Mouse (Mus musculus) T-cell, adult 2 months (primary cell): ENCODE data around the gene Nepro.

Experiments used
- DNase-seq: peaks from one replicate; pipeline ENCODE4 v3.0.0; 2022; ENCODE audit warnings: low spot score

The Nepro gene

DNA sequence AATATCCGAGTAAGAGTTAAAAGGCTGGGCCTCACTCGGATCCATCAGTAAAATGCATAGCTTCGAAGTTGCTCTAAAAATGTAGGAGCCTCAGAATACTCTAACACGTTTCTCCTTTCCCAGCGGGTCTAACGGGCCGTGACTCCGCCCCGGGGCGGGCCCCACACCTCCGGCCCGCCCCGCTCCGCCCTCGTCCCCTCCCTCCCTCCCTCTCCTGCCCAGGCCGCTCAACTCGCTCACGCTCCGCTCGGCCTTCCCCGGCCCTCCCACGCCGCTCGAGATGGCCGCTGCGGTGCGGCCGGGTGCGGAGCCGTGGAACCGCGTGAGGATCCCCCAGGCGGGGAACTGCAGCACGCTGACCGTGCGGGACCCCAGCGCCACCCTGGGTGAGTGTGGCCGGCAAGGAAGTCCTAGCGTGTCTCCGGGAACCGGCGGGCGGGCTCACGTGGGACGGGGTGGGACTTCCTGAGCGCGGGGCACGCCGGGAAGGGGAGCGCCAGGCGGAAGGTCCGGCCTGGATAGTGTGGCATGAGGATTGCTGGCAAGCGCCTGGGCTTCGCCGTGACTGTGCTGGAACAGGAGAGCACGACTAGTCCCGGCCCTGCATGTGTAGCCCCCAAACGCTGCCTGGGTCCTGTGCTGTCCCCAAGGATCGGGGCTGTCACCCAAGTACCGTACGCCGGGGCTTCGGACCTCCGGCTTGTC, at the start of gene Nepro:
TSS of gene Nepro (plus strand) at position 219 of the 705 bp plus-strand sequence.
- DNase-seq, result peak; percentile 80

DNA sequence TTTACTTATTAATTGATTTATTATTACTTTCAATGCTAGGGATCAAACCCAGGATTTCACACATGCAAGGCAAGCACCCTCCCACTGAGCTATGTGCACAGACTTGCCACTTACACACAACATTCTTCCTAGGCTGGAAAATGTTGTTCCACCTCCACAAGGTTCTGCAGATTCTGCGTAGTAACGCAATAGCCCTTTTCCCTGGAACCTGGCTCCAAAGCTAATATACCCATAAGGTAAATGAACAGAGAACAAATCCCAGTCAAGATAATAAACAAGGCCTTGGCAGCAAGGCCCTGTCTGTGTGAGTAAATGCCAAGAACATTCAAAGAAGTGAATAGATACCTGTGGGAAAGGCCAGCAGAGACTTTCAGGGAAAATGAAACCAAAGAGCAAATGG, 47.7 kb upstream of the Nepro start:
- no peak for DNase-seq

DNA sequence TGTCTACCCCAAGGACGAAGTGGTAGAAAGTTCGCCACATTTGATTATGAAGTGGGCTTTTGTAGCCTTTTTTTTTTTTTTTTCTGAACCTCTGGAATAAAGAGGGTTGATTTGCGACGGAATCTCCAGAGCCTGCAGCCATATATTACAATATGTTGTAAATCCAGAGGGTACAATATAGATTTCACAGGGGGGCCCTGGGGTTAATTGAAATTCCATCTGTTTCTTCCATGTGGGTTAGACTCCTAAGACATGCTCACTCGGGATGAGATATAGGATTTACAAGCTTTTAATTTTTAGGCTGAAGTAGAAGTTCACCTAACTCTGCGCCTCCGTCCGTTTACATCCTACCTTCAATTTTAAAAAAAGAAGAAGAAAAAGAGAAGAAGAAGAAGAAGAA, 45.0 kb upstream of the Nepro start:
- DNase-seq, result no peak

DNA sequence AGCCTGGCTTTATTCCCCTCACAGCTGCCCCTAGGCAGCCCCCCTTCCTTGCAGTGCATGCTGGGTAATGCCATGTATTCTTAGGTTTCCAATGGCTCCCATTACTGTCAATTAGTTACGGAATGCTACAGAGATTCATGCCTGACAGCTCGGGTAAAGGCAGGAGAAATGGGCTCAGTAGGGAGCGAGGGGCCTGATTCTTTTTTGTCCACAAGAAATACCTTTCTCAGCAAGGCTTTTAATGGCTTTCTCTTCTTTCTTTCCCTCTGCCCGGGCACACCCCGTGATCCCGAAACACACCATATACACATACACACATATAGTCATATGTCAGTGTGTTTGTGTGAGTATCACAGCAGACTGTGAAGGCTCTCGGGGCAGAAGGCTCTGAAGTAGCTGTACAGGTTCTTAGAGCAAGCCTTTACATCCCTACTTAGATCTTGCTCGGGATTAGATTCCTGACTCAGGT, 44.6 kb upstream of the Nepro start:
- DNase-seq, result no peak

DNA sequence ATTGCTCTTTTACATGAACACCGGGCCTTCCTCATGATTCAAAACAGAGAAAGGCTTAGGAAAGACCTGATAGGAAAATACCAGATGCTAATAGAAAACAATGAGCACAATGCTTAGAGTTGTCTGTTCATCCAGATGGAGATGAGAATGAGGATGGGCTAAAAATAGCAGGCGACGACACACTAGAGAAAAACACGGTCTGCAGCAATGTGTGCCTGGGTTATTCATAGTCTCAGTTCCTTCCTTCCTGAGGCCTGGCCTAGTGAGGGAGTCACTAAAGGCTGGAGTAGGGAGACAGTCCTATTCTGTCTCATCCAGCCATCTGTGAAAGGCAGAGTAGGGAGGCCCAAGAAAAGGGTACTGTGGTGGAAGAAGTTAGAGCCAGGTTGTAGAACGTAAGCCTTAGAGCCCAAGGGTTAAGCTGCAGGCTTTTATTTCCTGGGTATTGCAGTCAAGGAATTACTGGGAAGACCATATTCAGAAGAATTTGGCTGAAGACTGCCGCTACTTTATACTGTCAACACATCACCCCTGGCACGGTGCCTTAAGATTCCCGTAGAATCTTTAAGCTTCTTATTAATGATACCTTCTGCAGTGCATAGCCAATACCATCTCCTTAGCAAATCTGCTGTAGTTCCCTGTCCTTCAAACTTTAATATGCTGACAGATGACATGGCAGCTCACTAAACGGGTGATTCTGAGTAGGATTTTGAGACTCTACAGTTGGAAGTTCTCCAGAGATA, 43.2 kb upstream of the Nepro start:
- no peak for DNase-seq

DNA sequence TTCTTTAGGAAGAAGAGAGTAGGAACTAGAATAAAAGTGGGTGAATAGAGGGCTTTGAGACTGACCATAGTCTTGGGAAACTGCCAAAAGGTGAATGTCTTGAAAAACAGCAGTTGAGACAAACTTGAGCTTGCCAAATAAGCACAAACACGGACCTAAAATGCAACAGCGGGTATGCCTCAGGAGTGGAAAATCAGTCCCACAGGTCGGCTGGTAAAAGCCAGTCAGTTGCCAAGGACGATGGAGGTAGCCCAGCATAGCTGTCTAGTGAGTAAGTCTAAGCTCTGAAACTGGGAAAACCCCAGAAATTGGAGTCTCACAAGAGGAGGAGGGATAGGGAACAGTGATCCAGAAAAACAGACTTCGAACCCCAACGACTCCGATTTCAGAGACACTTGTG, 39.5 kb upstream of the Nepro start:
- no peak for DNase-seq

DNA sequence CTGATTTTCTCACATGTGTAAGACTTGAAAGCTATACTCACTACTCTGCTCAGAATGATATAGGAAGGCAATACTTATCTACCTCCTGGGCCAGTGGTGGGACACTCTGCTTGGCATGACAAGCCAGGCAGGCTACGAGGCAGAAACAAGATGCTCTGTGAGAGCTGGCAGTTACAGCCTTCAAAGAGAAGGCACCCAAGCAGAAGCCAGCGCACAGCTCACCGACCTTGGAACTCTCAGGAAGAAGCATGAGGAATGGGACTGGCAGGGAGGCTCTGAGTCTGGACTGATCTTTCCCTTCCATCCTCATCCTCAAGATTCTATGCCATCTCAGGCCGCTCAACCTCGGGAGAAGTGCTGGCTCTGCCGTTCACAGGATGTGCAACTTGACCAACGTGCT, 38.7 kb upstream of the Nepro start:
- DNase-seq, result no peak

DNA sequence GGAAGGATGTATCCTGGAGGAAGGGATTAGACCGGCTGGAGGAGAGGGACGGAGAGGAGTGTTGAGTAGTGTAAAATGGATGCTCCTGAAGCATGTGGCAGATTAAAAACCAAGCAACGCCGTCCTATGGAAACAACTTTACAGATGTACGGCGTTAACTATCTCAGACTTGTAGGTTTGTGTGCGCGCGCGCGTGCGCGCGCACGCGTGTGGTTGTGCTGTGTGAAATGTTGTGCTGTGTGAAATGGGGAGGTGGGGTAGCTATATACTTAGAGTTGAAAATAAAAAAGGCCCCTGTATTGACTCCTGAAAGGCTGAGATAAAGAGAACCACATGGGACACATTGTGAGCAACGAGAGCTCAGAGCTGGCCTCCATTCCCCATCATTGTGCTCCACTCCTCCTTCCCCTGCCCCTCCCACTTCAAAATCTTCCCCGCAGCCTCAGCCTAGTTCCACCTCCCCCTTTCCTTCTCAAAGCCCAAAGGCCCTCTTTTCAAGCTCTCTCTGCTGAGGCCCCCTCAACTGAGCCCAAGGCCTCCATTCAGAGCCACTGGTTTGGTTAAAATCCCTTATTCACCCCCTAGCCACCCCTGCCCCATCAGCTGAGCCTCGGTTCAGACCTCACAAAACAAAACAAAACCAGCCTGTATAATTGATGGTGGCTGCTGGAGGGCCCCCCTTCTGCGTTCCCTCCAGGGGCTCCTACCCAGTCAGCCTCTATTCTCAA, 36.9 kb upstream of the Nepro start:
- DNase-seq, result no peak

DNA sequence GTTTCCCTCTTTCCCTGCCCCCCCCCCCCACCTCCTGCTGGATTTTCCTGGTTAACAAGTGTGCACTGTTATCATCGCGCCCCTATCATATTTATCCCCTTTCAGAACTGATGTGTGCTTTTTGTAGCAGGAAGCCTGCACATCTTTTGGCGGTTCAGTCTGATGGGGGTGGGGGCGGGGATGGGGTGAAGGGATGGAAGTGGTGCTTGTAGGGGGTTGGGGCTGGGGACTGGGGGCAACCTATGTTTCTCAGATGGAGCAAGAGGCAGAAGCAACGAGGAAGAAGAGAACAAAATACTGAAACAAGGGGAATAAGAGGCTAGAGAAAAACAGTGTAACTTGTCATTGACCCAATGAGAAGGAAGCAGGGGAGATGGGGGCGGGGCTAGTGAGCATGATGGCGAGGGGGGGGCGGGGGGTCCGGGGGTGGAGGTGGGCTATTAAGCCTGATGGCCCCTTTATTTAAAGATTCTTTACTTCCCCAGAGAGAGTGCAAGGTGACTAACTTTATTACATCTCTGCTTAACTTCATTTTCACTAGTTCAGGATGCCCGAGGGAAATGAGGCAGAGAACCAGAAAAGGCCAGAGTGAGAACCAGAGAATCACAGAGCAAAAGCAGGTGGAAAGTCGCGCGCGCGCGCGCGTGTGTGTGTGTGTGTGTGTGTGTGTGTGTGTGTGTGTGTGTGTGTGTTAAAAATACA, 36.2 kb upstream of the Nepro start:
- no peak for DNase-seq

DNA sequence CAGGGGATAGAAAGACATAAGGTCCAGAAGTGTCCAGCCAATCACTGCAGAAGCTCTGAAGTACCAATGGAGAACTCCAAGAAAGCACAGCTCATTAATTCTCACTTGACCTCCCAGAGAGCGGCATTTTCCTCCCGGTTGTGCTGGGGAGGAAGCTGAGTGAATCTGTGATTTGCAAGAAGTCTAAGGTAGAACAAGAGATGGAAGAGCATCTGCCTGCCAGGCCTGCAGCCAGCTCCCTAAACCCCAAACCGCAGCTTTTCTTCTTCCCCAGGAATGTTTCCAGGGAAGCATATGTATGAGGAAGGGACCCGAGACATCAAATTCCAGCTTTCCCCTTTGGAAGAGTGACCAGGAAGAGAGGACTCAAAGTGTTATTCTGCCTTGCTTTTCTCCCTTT, 35.6 kb upstream of the Nepro start:
- no peak for DNase-seq

DNA sequence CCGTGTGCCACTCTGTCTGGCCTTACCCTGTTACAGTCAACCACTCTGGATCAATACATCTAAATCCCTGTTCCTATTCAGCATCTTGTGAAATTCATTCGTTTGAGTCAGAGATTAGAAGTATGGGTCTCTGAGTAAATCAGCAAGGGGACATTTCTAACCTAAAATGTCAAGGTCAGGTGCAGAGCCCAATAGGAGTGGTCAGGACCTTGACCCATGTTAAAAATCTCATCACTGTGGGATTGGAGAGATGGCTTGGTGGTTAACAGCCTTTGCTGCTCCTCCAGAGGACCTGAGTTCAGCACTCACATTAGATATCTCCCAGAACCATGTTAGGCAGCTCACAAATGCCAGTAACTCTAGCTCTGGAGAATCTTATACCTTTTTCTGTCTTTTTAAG, 33.6 kb upstream of the Nepro start:
- no peak for DNase-seq

DNA sequence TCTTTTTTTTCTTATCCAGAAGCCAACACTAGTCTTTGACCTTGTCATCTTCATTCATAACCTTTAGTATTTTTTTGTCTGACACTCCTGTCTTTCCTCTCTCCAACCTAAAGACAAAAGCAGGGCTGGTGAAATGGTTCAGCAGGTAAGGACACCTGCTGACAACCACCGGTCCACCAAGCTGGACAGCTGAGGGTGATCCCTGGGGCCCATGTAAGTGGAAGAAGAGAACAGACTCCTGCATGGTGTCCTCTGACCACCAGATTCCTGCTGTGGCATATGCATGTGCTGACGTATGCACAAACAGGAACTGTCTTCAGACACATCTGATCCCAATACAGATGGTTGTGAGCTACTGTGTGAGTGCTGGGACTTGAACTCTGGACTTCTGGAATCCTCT, 33.0 kb upstream of the Nepro start:
- DNase-seq, result no peak

DNA sequence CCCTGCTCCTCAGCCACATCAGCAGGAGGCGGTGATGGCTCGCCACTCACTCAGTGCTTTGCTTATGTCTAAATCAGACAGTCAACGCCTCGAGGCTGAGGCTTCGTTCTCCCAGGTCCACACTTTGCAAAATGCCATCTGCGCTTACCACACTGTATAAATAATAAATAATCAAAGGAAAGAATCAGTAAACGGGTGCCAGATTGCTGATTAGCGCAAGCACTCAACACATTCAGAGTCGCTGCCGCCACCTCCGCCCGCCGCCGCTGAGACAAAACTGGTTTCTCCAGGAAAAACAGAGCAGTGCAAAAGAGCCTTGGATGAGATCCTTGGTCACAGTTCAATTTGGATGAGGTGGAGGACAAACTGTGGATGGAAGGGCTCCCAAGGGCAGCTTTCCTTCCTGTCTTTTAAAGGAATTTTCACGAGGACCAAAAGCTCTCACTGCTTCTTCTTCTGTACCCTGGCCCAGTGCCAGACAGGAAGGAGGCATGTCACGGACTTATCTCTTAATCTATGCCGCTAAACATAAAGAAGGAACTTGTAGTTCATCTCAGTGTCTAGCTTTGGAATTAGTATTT, 32.5 kb upstream of the Nepro start:
- peak; percentile 61 for DNase-seq

DNA sequence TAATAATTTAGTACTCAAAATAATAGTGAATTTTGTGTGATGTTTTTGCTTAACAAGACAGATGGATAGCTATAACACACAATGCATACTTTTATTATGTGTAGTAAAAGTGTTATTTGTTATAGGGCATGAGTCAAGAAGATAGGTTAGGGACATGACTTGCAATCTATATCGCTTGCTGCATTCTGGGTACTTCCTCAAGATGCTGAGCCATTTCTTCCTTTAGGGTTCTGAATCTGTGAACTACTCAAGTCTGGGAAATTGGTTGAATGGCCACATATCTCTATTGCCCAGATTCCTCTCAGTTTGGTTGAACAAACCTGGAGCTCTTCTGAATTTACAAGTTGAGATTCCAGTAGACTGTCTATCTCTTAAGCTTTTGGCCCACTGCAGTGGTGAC, 31.6 kb upstream of the Nepro start:
- no peak for DNase-seq

DNA sequence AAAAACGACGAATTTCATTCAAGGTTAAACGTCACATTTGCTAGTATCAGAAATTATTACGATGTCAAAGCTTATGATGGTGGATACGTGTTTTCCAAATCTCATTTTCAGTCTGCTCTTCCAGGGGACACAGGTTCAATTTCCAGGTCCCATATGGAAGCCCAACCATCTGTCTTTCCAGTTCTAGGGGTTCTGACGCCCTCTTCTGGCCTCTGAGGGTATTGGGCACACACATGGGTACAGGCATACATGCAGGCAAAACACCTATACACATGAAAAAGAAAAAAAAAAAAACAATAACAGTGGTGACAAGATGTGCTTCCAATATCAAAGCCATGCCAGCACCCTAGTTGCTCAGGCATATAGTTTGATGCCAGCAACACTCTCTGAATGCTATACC, 30.4 kb upstream of the Nepro start:
- DNase-seq, result no peak

DNA sequence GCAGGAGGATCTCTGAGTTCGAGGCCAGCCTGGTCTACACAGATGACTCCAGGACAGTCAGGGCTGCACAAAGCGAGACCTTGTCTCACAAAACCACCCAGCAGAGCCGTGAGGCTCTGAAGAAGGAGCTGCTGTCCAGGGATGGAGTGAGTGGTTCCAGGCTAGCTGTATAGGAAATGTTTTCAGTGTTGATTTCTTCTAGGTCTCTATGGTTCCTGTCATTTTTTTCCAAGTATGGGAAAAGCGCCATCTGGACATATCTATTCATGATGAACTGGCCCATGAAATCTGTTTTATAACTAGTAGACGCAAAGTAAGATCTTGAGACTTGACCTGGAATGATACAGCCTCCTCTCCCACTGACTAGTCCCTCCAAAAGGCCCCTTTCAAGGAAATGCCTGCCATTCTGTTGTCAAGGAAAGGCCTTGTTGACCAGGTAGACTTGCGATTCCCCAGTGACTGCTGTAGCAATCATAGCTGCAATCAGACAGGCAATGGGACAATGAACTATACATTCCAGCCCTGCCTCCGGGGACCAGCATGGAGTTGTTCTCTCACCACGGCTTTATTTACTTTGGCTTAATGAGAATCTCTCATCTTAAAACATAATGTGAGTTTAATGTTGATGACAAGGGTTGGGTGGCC, 28.8 kb upstream of the Nepro start:
- DNase-seq, result no peak

DNA sequence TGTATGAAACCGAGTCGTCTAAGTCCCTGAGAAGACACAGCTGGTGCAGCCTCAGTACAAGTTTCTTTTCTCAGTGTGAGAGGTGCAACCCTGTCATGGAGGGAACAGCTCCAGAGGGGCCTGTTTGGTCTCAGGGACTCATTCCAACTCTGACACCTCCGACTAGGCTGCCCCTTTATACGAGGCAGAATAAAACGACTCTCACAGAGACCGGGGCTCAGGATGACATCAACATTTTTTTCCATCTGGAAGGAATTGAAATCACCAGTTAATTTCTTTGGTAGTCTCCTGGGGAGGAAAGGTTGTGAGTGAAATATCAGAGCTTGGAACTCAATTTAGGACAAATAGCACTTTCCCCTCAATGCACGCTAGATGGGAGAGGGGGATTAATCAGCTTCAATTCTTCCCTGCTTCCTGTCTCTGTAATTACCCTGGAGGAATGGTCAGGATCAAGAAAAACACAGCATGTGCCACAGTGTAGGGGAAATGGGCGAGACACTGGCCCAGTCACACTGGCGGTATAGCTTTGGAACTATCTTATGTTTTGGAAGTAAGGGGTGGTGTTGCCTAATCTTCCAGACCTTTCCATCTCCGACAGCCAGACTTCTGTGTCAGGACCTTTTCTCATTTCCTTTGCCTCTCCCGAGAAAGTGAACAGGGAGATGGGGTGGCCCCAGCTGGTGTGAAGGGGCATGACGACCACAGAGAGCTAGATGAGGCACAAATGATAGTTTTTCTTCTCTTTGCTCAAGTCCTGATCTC, 28.1 kb upstream of the Nepro start:
- no peak for DNase-seq

DNA sequence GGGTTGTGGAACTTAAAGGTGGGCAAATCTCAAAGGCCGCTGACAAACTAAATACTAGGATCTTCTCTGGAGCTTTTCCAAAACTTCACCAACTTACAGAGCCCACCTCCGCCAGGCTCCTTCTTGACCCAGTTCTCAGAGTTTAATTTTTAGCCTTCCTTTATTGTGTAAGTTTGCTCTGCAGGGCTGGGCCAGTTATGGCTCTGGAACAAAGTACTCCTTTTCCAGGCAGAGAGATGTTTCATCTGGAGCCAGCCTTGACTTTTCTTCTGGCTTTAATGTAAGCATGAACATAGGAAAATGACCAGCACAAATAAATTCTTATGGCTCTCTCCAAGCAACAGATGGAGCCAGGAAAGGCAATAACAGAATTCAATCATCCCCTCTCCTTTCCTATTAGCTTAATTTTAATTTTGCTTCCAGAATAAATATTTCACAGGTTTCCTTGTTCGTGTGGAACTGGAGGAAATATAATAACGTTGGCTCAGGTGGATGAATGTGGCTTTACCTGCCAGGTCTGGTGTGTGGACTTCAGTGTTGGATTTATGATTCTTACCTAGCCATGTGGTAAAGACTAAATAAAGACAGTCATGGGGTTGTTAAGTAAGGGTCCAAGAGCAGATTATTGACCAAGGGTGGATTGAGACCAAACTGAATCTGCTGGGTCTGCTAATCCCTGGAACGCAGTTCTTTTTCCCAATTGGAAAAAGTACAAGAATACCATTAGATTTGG, 26.5 kb upstream of the Nepro start:
- DNase-seq, result no peak

DNA sequence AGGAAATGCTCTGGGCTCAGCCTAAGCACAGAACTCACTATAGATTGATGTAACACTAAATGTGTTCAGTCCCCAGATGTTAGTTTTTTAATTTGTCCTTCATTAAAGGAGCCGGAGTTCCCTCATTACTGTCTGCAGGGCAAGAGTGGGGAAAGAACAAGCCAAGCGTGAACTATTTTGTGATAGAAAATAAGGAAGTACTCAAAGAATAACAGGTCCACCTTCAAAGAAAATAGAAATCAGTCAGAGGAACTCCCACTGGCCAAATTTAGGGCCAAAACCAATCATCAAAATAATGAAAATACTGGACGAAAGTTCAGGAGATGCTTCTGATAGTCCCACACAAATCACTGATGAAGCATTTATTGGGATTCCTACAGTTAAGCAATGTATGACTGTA, 22.9 kb upstream of the Nepro start:
- no peak for DNase-seq

DNA sequence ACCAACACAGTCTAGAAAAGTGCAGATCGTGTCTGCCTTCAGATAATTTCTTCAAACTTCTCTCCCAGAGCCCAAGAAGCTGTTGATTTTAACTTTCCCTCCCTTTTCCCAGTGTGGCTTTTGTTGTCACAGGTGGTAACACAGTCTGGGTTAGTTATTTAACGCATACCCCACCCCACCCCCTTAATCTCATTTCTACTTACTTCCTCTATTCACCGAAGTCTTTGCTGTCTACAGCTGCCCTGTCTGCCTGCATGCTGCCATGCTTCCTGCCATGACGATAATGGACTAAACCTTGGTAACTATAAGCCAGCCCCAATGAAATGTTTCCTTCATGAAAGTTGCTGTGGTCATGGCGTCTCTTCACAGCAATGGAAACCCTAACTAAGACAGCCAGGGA, 21.8 kb upstream of the Nepro start:
- DNase-seq, result no peak
